Mouse (Mus musculus) thymus, adult 2 months (tissue): Measurements from ENCODE around the gene Vsx2. TPM values are rescaled to one million over a fixed set of nuclear protein-coding genes. Genes with fewer than 3 reads are reported as not detected.

Experiments used
- DNase-seq: peaks from one replicate; pipeline ENCODE4 v3.0.0; 2021
- H3K27ac ChIP-seq: fragments of 200-500 bp; 2 replicates; pipeline ENCODE4 v1.5.1; 2012; ENCODE audit warnings: low read length, control low read depth; ENCODE audit not compliant: control insufficient read depth, insufficient read depth
- H3K27me3 ChIP-seq: fragments of 200-500 bp; 2 replicates; pipeline ENCODE4 v1.6.1; 2012; ENCODE audit warnings: mild to moderate bottlenecking, low read length, moderate library complexity, mixed read lengths; ENCODE audit not compliant: control insufficient read depth, insufficient read depth
- H3K36me3 ChIP-seq: fragments of 200-500 bp; 2 replicates; pipeline ENCODE4 v1.6.1; 2012; ENCODE audit warnings: mild to moderate bottlenecking, low read length, moderate library complexity; ENCODE audit not compliant: control insufficient read depth, insufficient read depth
- H3K4me1 ChIP-seq: fragments of 200-500 bp; replicated peaks from 2 replicates; pipeline ENCODE4 v1.6.1; 2012; ENCODE audit warnings: low read length; ENCODE audit not compliant: control insufficient read depth, insufficient read depth
- H3K4me3 ChIP-seq: fragments of 200-500 bp; 2 replicates; pipeline ENCODE4 v1.5.1; 2012; ENCODE audit warnings: mild to moderate bottlenecking, low read length, control low read depth, moderate library complexity; ENCODE audit not compliant: control insufficient read depth, insufficient read depth
- CTCF ChIP-seq: fragments of 200-500 bp; IDR thresholded peaks from 2 replicates; pipeline ENCODE4 v1.5.1; 2012; ENCODE audit warnings: mild to moderate bottlenecking, control low read depth, low read length, moderate library complexity, borderline replicate concordance; ENCODE audit not compliant: control insufficient read depth, poor library complexity, insufficient read depth; ENCODE audit errors: extremely low read depth
- POLR2A ChIP-seq: fragments of 200-500 bp; IDR thresholded peaks from 2 replicates; pipeline ENCODE4 v1.6.1; 2012; ENCODE audit warnings: mild to moderate bottlenecking, low read length, control low read depth, moderate library complexity; ENCODE audit not compliant: control insufficient read depth, poor library complexity, insufficient read depth; ENCODE audit errors: extremely low read depth
- WGBS: fragments of 180-500 bp; shearing (Covaris S2); methylation state at CpG from one replicate; pipeline ENCODE4 v1.1.7; 2018; 5-methylcytosine and 5-hydroxymethylcytosine counted together
- polyA plus RNA-seq: library from polyadenylated mRNA; depleted of rRNA; stranded (reverse); fragments of >200 nt; gene quantifications from 2 replicates; pipeline ENCODE4 v1.2.3, GENCODE M21; 2012; rRNA removed

Vsx2 gene
- 0.70 and 0.74 TPM in 2 replicates for polyA plus RNA-seq

DNA sequence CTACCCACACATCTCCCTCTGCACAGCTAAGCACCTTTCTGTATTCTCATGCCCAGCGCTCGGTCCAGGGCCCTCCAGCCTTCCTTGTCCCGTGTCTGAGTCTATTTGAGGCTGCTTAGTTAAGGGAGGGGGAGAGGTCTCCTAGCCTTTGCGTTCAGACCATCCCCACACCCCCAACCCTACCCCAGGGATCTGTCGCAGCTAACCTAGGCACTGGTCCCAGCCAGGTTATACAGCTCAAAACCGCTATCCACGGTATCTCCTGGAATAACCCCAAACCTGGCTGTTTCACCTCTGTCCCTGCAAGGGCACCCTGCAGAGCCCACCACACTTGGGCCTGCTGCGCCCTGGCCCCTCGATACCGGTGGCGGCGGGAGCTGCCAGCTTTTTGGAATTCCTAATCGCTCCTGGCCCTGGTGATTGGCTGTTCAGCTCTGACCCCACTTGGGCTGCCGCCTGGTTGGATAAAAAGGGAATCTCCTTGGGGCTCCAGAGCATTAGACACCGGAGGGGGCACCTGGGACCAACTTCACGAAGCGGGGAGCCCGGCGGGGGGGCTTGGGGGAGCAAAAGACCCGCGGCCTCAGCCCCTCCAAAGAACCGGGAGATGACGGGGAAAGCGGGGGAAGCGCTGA, at the start of gene Vsx2:
Gene Vsx2 (plus strand): TSS at position 427 of the 635 bp plus-strand sequence.
- Histone ChIP-seq H3K27me3 (peaks cover 23% of the 10 kb centered on the region), H3K4me1 (peaks cover 30% of the 10 kb centered on the region), H3K4me3 (no peak within 1 kb of the TSS), H3K27ac (no peak within 1 kb of the TSS), H3K36me3 (no peaks in the 10 kb centered on the region)
- DNase-seq, result no peak
- WGBS, result 17% methylated on average over 25 of the region's 25 CpGs
- TF ChIP-seq POLR2A (no peak), CTCF (no peak)

DNA sequence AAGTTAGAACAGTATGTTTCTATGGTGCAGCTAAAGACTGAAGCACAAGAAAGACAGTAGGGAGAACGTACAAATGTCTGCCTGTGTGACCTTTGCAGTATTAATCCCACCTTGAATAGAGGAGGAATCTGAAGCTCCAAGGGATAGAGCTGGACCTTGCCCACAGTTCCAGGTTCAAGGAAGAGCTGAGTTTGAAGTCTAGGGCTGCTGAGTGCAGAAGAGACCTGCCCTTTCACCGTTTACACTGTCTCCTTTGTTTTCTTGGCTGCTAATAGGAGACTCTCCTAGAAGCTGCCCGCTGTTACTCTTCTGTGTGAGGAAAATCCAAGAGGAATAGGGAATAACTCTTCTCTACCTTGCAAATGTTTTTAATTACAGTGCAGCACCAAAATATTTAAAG, 45.8 kb upstream of the Vsx2 start:
- Histone ChIP-seq H3K4me3 (no peak overlapping the region), H3K36me3 (no peaks in the 10 kb centered on the region), H3K4me1 (peaks cover 11% of the 10 kb centered on the region), H3K27me3 (no peaks in the 10 kb centered on the region), H3K27ac (no peak overlapping the region)
- TF ChIP-seq CTCF (no peak), POLR2A (no peak)
- DNase-seq, result no peak
- 94% methylated on average over 3 of the region's 3 CpGs for WGBS

DNA sequence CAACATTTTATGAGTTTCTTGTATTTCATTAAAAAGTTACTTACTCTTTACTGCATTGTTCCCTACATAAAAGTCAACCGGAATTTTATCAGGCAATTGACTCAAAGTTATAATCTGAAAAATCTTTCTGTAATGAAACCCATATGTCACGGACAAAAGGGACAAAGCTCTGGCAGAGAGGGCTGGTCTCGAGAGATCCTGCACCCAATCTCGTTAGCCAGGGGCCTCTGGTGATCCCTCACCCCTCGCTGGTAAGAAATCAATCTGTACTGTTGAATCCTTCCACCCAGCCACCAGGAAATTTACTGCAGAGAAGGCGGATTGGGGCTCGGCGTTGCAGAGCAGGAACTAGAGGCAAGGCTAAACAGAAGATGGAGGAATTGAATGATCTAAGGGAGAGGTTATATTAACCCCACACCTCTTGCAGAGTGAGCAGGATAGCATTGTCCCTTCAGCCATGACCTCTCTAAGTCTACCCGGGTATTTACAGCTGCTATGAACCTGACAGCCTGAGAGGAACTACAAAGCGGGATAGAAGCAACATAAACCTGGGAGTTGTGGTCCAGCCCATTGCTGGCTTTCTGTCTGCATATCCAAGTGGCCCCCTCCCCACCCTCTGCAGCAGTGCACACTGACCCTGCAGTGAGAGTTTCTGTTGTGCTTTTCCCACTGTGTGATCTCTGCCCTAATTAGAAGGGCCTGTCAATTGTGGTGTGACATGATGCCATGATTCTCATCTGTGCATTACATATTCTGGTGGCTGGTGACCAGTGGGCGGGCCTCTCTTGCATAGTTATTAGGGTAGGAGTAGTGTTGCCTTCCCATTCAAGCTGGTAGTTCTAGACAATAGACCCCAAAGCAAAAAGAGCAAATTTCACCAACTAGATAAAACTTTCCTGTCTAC, 45.2 kb upstream of the Vsx2 start:
- no peaks in the 10 kb centered on the region for H3K36me3 ChIP-seq
- no peak overlapping the region for H3K4me3 ChIP-seq
- no peaks in the 10 kb centered on the region for H3K27me3 ChIP-seq
- TF ChIP-seq POLR2A, result no peak
- no peak for TF ChIP-seq CTCF
- H3K4me1 ChIP-seq, result peaks cover 11% of the 10 kb centered on the region
- WGBS, result 93% methylated on average over 11 of the region's 11 CpGs
- no peak for DNase-seq
- peak overlapping the region; percentile 10; the same call in 1 of the 2 replicates for H3K27ac ChIP-seq

DNA sequence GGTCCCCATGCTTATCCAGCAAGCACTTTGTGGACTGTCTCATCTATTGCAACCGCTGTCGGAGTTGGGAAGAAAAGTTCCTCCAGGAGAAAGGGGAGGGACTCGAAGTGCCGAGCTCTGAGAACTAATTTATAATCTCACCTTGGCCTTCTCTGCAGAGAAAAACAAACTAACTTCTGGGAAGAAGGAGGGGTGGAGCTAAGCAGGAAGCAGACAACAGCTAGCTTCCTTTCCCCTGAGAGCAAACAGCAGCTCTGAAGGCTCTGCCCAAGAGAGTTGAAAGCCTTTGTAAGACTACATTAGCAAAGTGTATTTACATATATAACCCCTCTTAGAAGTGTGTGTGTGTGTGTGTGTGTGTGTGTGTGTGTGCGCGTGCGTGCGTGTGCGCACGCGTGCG, 44.1 kb upstream of the Vsx2 start:
- 79% methylated on average over 12 of the region's 12 CpGs for WGBS
- no peak for TF ChIP-seq CTCF
- TF ChIP-seq POLR2A, result no peak
- Histone ChIP-seq H3K27ac (peak overlapping the region; percentile 89), H3K4me3 (no peak overlapping the region), H3K27me3 (no peaks in the 10 kb centered on the region), H3K4me1 (peaks cover 11% of the 10 kb centered on the region), H3K36me3 (no peaks in the 10 kb centered on the region)
- peak; percentile 4 for DNase-seq

DNA sequence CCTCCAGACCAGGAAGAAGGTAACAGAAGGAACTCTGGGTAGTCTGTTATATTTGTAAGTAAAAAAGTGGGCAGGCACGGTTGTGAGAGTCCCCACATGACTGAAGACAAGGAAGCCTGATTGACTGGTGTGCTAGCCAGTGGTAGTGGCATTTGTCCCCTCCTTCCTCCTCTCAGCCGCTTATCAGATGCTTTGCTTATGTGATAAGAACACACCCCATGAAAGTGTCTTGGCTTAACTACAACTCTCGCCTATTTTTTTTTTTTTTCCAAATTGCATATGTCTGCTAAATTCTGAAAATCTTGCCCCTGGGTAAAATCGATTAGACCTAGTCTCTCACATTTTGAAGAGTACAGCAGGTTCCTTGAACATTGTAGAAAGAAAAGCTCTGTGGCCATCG, 39.1 kb upstream of the Vsx2 start:
- DNase-seq, result no peak
- TF ChIP-seq CTCF (no peak), POLR2A (no peak)
- H3K4me1 ChIP-seq, result peaks cover 2% of the 10 kb centered on the region; the same call in 1 of the 2 replicates
- no peak overlapping the region for H3K4me3 ChIP-seq
- no peaks in the 10 kb centered on the region; the same call in 1 of the 2 replicates for H3K36me3 ChIP-seq
- no peak overlapping the region for H3K27ac ChIP-seq
- WGBS, result 93% methylated on average over 5 of the region's 5 CpGs
- H3K27me3 ChIP-seq, result no peaks in the 10 kb centered on the region

DNA sequence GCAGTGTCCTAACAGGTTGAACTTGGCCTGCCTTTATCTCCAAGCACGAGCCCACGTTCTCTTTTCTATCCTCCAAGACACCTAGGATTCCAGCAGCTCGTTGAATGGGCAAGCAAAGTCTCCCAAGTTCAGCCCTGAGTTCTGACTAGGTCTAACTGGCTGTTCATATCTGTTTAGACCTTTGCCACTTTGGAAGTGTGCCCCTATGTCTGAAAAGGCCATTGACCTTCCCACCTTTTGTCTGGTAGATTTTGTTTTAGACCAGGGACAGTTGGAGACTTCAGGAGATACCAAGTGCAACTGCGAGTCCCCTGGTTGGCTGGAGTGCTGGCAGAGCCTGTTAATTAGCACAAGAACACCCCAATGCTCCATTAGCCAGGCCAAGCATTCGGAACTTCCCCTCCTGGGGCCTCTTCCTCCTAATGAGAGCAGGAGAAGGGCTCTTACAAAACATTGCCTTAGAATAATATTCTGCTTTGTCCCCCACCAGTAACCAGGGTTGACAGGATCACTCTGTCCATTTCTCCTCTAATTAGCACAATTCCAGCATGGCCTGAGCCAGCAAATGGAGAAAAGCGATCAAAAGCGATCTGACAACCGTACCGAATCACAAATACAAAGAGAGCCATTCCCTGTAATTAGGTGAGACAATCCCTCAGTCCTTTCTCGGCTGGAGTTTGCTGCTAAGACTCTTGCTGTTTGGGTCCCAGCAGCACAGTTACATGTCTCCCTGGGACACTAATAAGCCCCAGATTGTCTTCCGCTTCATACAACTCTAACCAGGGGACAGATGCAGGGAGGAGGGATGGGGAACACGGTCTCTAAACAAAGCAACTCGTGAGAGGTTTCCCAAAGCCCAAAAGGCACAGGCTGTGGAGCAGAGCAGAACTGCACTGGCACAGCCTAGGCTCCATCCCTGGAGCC, 37.4 kb upstream of the Vsx2 start:
- 97% methylated on average over 13 of the region's 13 CpGs for WGBS
- Histone ChIP-seq H3K27ac (no peak overlapping the region), H3K36me3 (no peaks in the 10 kb centered on the region; the same call in 1 of the 2 replicates), H3K4me3 (no peak overlapping the region), H3K27me3 (no peaks in the 10 kb centered on the region), H3K4me1 (no peaks in the 10 kb centered on the region)
- no peak for DNase-seq
- no peak for TF ChIP-seq CTCF
- no peak for TF ChIP-seq POLR2A
